Mouse (Mus musculus) layer of hippocampus, adult 9-11 months (tissue): ENCODE results near the gene Ciao2b.

Experiments used
- DNase-seq: peaks from one replicate; pipeline ENCODE4 v3.0.0; 2022

Gene Ciao2b

GRCm38 (mm10) chr8:104613119-104613518 lies 28.6 kb downstream of the Ciao2b start:
- no peak for DNase-seq

GRCm38 (mm10) chr8:104611613-104612012 lies 30.2 kb downstream of the Ciao2b start:
- DNase-seq, result no peak

GRCm38 (mm10) chr8:104610185-104610766 lies 31.5 kb downstream of the Ciao2b start:
- DNase-seq, result no peak

- no peak for DNase-seq
These were observed 32.5 kb downstream of the Ciao2b start for GRCm38 (mm10) chr8:104609222-104609621.

- no peak for DNase-seq
These were observed 33.8 kb downstream of the Ciao2b start for GRCm38 (mm10) chr8:104607944-104608343.

GRCm38 (mm10) chr8:104606329-104606728 lies 35.4 kb downstream of the Ciao2b start:
- DNase-seq, result no peak

GRCm38 (mm10) chr8:104603245-104603593 lies 38.5 kb downstream of the Ciao2b start:
- no peak for DNase-seq

- peak; percentile 87 for DNase-seq
These were observed 39.1 kb downstream of the Ciao2b start for GRCm38 (mm10) chr8:104602468-104603244.

GRCm38 (mm10) chr8:104601941-104602371 lies 39.8 kb downstream of the Ciao2b start:
- DNase-seq, result no peak

GRCm38 (mm10) chr8:104601386-104601785 lies 40.4 kb downstream of the Ciao2b start:
- no peak for DNase-seq

- DNase-seq, result no peak
These were observed 43.3 kb downstream of the Ciao2b start for GRCm38 (mm10) chr8:104598496-104598895.

- no peak for DNase-seq
These were observed 44.1 kb downstream of the Ciao2b start for GRCm38 (mm10) chr8:104597656-104598055.

GRCm38 (mm10) chr8:104595773-104596536 lies 45.8 kb downstream of the Ciao2b start:
- no peak for DNase-seq

- DNase-seq, result no peak
These were observed 47.0 kb downstream of the Ciao2b start for GRCm38 (mm10) chr8:104594611-104595362.

GRCm38 (mm10) chr8:104593536-104594325 lies 48.0 kb downstream of the Ciao2b start:
- DNase-seq, result no peak

- DNase-seq, result no peak
These were observed 49.2 kb downstream of the Ciao2b start for GRCm38 (mm10) chr8:104592566-104592965.

GRCm38 (mm10) chr8:104591856-104592255 lies 49.9 kb downstream of the Ciao2b start:
- DNase-seq, result no peak

GRCm38 (mm10) chr8:104591133-104591834 lies 50.5 kb downstream of the Ciao2b start, which contains the start of gene Pdp2:
Gene Pdp2 (plus strand): TSS chr8:104591451.
- peak; percentile 94 for DNase-seq

GRCm38 (mm10) chr8:104590284-104590683 lies 51.5 kb downstream of the Ciao2b start:
- DNase-seq, result no peak
